Comparison of ENCODE assay signal across 9 mouse cellular contexts in the genomic region with DNA sequence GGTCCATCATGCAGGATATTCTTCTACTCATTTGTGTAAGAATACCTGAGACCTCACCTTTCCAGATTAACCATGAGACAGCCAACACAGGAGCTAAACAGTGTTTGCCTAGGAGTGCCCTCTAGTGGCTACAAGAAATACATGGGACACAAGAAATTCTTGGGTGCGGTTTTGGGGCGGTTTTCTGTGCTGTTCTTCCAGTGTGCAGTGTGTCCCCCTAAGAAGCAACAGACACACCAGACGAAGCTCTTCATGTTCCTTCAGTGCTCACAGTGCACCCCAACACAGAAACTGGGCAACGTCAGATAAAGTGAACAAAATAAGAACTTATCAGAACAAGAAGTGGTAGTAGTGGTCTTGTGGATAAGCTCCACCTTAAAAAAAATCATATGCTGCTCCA. TPM values are rescaled to one million over a fixed set of nuclear protein-coding genes. Genes with fewer than 3 reads are reported as not detected.
DNase-seq lines count a peak whose midpoint lies in the region; ATAC-seq and TF ChIP-seq lines count a peak whose summit lies in the region.
"Had no signal": no experiment of that assay in that cellular context is flagged by ENCODE, and none has a peak within 500 bp of the region (broad histone marks: within the 10 kb centered on the region; RNA-seq: fewer than 3 reads in every experiment).

No protein-coding gene starts in this region.

- no peaks in the 10 kb centered on the region for H3K36me3 ChIP-seq in spleen, adult 2 months (ENCODE audit: control insufficient read depth, insufficient read depth, low read length)
- H3K36me3 ChIP-seq in limb, embryonic 13.5 days = no peaks in the 10 kb centered on the region
- H3K36me3 ChIP-seq in splenic B cell, adult 2 months (ENCODE audit: control insufficient read depth, insufficient read depth, low read length, poor library complexity, severe bottlenecking) = no peaks in the 10 kb centered on the region
- H3K36me3 ChIP-seq: lung, embryonic 15.5 days had no signal

- no peaks in the 10 kb centered on the region for H3K27me3 ChIP-seq in spleen, adult 2 months (ENCODE audit: control insufficient read depth, insufficient read depth, low read length)
- H3K27me3 ChIP-seq in limb, embryonic 13.5 days = peaks cover 7% of the 10 kb centered on the region; the same call in 1 of the 2 replicates
- H3K27me3 ChIP-seq in splenic B cell, adult 2 months (ENCODE audit: control insufficient read depth, insufficient read depth, low read length, poor library complexity, severe bottlenecking) = no peaks in the 10 kb centered on the region
- H3K27me3 ChIP-seq: lung, embryonic 15.5 days had no signal

- H3K9me3 ChIP-seq in limb, embryonic 13.5 days = no peaks in the 10 kb centered on the region
- H3K9me3 ChIP-seq: lung, embryonic 15.5 days had no signal

- no peak overlapping the region for H3K4me3 ChIP-seq in spleen, adult 2 months (ENCODE audit: extremely low read depth, insufficient read depth, insufficient read length)
- no peak overlapping the region for H3K4me3 ChIP-seq in limb, embryonic 13.5 days
- H3K4me3 ChIP-seq: lung, embryonic 15.5 days had no signal

- no peak for TF ChIP-seq POLR2A in spleen, adult 2 months (IDR thresholded peaks at IDR 0.05; ENCODE audit: low read depth, low read length)

- WGBS in spleen, adult 2 months = 5% methylated on average over 4 of the region's 4 CpGs
- WGBS in limb, embryonic 13.5 days = 13% methylated on average over 4 of the region's 4 CpGs

- no peak overlapping the region for H3K27ac ChIP-seq in spleen, adult 2 months (ENCODE audit: insufficient read depth, low read length)
- H3K27ac ChIP-seq in limb, embryonic 13.5 days = no peak overlapping the region
- H3K27ac ChIP-seq: lung, embryonic 15.5 days had no signal

- no peak overlapping the region for H3K9ac ChIP-seq in limb, embryonic 13.5 days
- H3K9ac ChIP-seq: lung, embryonic 15.5 days had no signal

- peak; percentile 43 for DNase-seq in cerebellum, adult 8-10 months
- DNase-seq in spleen, adult 2 months (ENCODE audit: low read depth in 1 of 2, low spot score in 2 of 2) = peak; percentile 17 to 41
- DNase-seq in spleen, adult 18-20 months = no peak
- peak; percentile 31 for DNase-seq in embryo, embryonic 9.5 days (ENCODE audit: extremely low spot score)
- peak; percentile 82 for DNase-seq in splenic B cell, adult 2 months (ENCODE audit: low read depth, low spot score)

- peak; percentile 52; the same call in 1 of the 2 replicates for TF ChIP-seq CTCF in spleen, adult 2 months (IDR thresholded peaks at IDR 0.05; ENCODE audit: extremely low read depth, insufficient read depth, insufficient read length, insufficient replicate concordance)

- ATAC-seq in cerebellum, adult (ENCODE audit: insufficient number of reproducible peaks, low FRiP score, low TSS enrichment) = no peak
- ATAC-seq in limb, embryonic 13.5 days (ENCODE audit: low FRiP score, low read depth) = no peak
- ATAC-seq in frontal cortex, adult (ENCODE audit: low TSS enrichment) = no peak

- no peaks in the 10 kb centered on the region for H3K4me1 ChIP-seq in spleen, adult 2 months (ENCODE audit: control insufficient read depth, insufficient read depth, insufficient read length)
- H3K4me1 ChIP-seq in limb, embryonic 13.5 days = no peaks in the 10 kb centered on the region
- H3K4me1 ChIP-seq: lung, embryonic 15.5 days had no signal

- H3K4me2 ChIP-seq in limb, embryonic 13.5 days (replicated peaks) = peak overlapping the region; percentile 42
- H3K4me2 ChIP-seq: lung, embryonic 15.5 days had no signal

RNA-seq across cellular contexts. Expression of gene 9130409I23Rik, which starts 11.4 kb away (rescaled TPM):
- 0.04 TPM in 1 of 2 replicates, not detected in the other for polyA plus RNA-seq in spleen, adult 2 months (2012; rRNA removed)
- not detected in 2 replicates for polyA plus RNA-seq in limb, embryonic 13.5 days (2015; fragmentation: Nextera tagmentation; extraction: Ambion mirVana)
- polyA plus RNA-seq: lung, embryonic 15.5 days had no signal

RNA-seq across cellular contexts. Expression of gene Ephx1, which starts 18.9 kb away (rescaled TPM):
- polyA plus RNA-seq in spleen, adult 2 months (2012; rRNA removed) = 50.5 and 52.2 TPM in 2 replicates
- polyA plus RNA-seq in limb, embryonic 13.5 days (2015; fragmentation: Nextera tagmentation; extraction: Ambion mirVana) = 4.2 and 4.3 TPM in 2 replicates

Comparison
In these comparisons a context has a peak if more than half of its experiments do, and no peak if none do; other contexts are left out.
1. DNase-seq: peak in cerebellum, adult 8-10 months (single experiment), spleen, adult 2 months (2 of 2), embryo, embryonic 9.5 days (single experiment) and splenic B cell, adult 2 months (single experiment); none in spleen, adult 18-20 months (0 of 2).